Comparison of ENCODE assay signal across 7 mouse cellular contexts in genomic region chr2:59881404-59881803, GRCm38 (mm10). TPM values are rescaled to one million over a fixed set of nuclear protein-coding genes. Genes with fewer than 3 reads are reported as not detected.
DNase-seq lines count a peak whose midpoint lies in the region; ATAC-seq and TF ChIP-seq lines count a peak whose summit lies in the region.

No protein-coding gene starts in this region.

- H3K4me2 ChIP-seq in CH12.LX (ENCODE audit: insufficient read depth, low read depth, poor library complexity, severe bottlenecking) = peak overlapping the region; percentile 62
- peak overlapping the region; percentile 96 for H3K4me2 ChIP-seq in forebrain, embryonic 16.5 days (ENCODE audit: low read length)
- peak overlapping the region; percentile 84 for H3K4me2 ChIP-seq in liver, embryonic 14.5 days (ENCODE audit: low read depth)

- no peak for ATAC-seq in forebrain, embryonic 16.5 days
- ATAC-seq in liver, embryonic 14.5 days (ENCODE audit: insufficient read depth) = no peak

- no peak for TF ChIP-seq CTCF in CH12.LX (conservative IDR thresholded peaks at IDR 0.05 in 1 of 2, IDR thresholded peaks at IDR 0.05 in 1 of 2; ENCODE audit: low read depth in 2 of 2, low read length in 2 of 2)
- no peak for TF ChIP-seq CTCF in liver, embryonic 14.5 days (IDR thresholded peaks at IDR 0.05; ENCODE audit: low read depth)

- no peak for TF ChIP-seq POLR2A in CH12.LX (IDR thresholded peaks at IDR 0.05; ENCODE audit: low read depth, low read length)

- peak; percentile 73 for DNase-seq in 416B (ENCODE audit: low read depth)
- no peak for DNase-seq in CH12.LX (ENCODE audit: extremely low read depth)
- peak in 1 of 3 experiments; percentile 7 for DNase-seq in liver, embryonic 14.5 days (ENCODE audit: low read depth in 3 of 3, low spot score in 3 of 3)
- no peak for DNase-seq in spleen, postnatal 14 days (ENCODE audit: low spot score in 2 of 2)
- no peak for DNase-seq in gastrocnemius, adult 18-20 months (ENCODE audit: low spot score)
- no peak for DNase-seq in cerebellum, adult 11-12 months

- TF ChIP-seq EP300 in CH12.LX (IDR thresholded peaks at IDR 0.05; ENCODE audit: low read length) = no peak
- no peak for TF ChIP-seq EP300 in liver, embryonic 14.5 days (IDR thresholded peaks at IDR 0.05; ENCODE audit: low read depth)

- H3K9me3 ChIP-seq in CH12.LX (replicated peaks; ENCODE audit: low read length) = peaks cover 7% of the 10 kb centered on the region
- H3K9me3 ChIP-seq in forebrain, embryonic 16.5 days (ENCODE audit: control insufficient read depth, low read length) = peaks cover 4% of the 10 kb centered on the region
- no peaks in the 10 kb centered on the region for H3K9me3 ChIP-seq in liver, embryonic 14.5 days (ENCODE audit: control insufficient read depth, low read length)

- peak overlapping the region; percentile 65; the same call in 1 of the 2 replicates for H3K9ac ChIP-seq in CH12.LX (ENCODE audit: insufficient read depth, low read depth)
- no peak overlapping the region for H3K9ac ChIP-seq in forebrain, embryonic 16.5 days (replicated peaks; ENCODE audit: low read depth, low read length)
- peak overlapping the region; percentile 77; the same call in 1 of the 2 replicates for H3K9ac ChIP-seq in liver, embryonic 14.5 days (replicated peaks)

- WGBS in forebrain, embryonic 16.5 days = 80% methylated on average over 6 of the region's 6 CpGs
- 13% methylated on average over 6 of the region's 6 CpGs for WGBS in liver, embryonic 14.5 days (ENCODE audit: insufficient replicate concordance)

- H3K79me2 ChIP-seq in CH12.LX (replicated peaks; ENCODE audit: control insufficient read depth, extremely low read depth, insufficient read depth, poor library complexity, severe bottlenecking) = no peaks in the 10 kb centered on the region

- in situ Hi-C loops in CH12.LX (cut with MboI; ENCODE audit: low pct_ligation_motif_present, low pct_unique_long_range_greater_than_20kb, low sequenced_read_pairs) = no loop called here

- dilution Hi-C loops in CH12.LX (cut with MboI; ENCODE audit: extremely low pct_ligation_motif_present, extremely low pct_unique_long_range_greater_than_20kb, low sequenced_read_pairs) = no loop called here

- no peak for TF ChIP-seq RAD21 in CH12.LX (IDR thresholded peaks at IDR 0.05; ENCODE audit: low read depth, low read length)

- peaks cover 0 to 1% of the 10 kb centered on the region in 2 experiments for H3K36me3 ChIP-seq in CH12.LX (replicated peaks in 1 of 2; ENCODE audit: control insufficient read depth in 1 of 2, insufficient read depth in 1 of 2, low read length in 1 of 2)
- no peaks in the 10 kb centered on the region for H3K36me3 ChIP-seq in forebrain, embryonic 16.5 days (ENCODE audit: control insufficient read depth, insufficient read depth)
- no peaks in the 10 kb centered on the region for H3K36me3 ChIP-seq in liver, embryonic 14.5 days (replicated peaks; ENCODE audit: control insufficient read depth, insufficient read depth, low read depth)

- peaks cover 6 to 27% of the 10 kb centered on the region in 2 experiments for H3K4me1 ChIP-seq in CH12.LX (ENCODE audit: control insufficient read depth in 1 of 2, insufficient read depth in 2 of 2)
- peaks cover 8% of the 10 kb centered on the region; the same call in 1 of the 2 replicates for H3K4me1 ChIP-seq in forebrain, embryonic 16.5 days (replicated peaks; ENCODE audit: control insufficient read depth, insufficient read depth, low read length)
- peaks cover 11 to 14% of the 10 kb centered on the region in 2 experiments for H3K4me1 ChIP-seq in liver, embryonic 14.5 days (replicated peaks; ENCODE audit: control insufficient read depth in 2 of 2, insufficient read depth in 2 of 2, low read length in 1 of 2)

- peak overlapping the region in 1 of 3 experiments; percentile 57 for H3K4me3 ChIP-seq in CH12.LX (replicated peaks in 1 of 3; ENCODE audit: low read depth in 2 of 3, low read length in 2 of 3, poor library complexity in 1 of 3)
- H3K4me3 ChIP-seq in forebrain, embryonic 16.5 days (replicated peaks; ENCODE audit: low read length) = no peak overlapping the region
- H3K4me3 ChIP-seq in liver, embryonic 14.5 days (ENCODE audit: insufficient read depth in 1 of 2, low read depth in 2 of 2, low read length in 2 of 2) = peak overlapping the region; percentile 70 to 83; a peak in 3 of 4 replicates

- no peak overlapping the region for H3K27ac ChIP-seq in CH12.LX (ENCODE audit: insufficient read depth, low read depth)
- H3K27ac ChIP-seq in forebrain, embryonic 16.5 days (ENCODE audit: low read length) = no peak overlapping the region
- H3K27ac ChIP-seq in liver, embryonic 14.5 days = 0 out of 2 replicates have a peak overlapping the region, but pooled peaks have one; percentile 25

- no peaks in the 10 kb centered on the region for H3K27me3 ChIP-seq in CH12.LX (replicated peaks)
- H3K27me3 ChIP-seq in forebrain, embryonic 16.5 days (replicated peaks; ENCODE audit: control insufficient read depth, insufficient read depth, low read length) = no peaks in the 10 kb centered on the region
- H3K27me3 ChIP-seq in liver, embryonic 14.5 days (ENCODE audit: control insufficient read depth, insufficient read depth, low read length) = no peaks in the 10 kb centered on the region

TF ChIP-seq in CH12.LX, 34 proteins besides CTCF, POLR2A, EP300 and RAD21:
- no peak for TF ChIP-seq E2F4 (IDR thresholded peaks at IDR 0.05; ENCODE audit: insufficient replicate concordance, low read depth, low read length)
- no peak for TF ChIP-seq UBTF (IDR thresholded peaks at IDR 0.05; ENCODE audit: low read depth, low read length)
- no peak for TF ChIP-seq BHLHE40 (IDR thresholded peaks at IDR 0.05; ENCODE audit: low read depth, low read length)
- TF ChIP-seq ZMIZ1 (IDR thresholded peaks at IDR 0.05; ENCODE audit: low read depth, low read length) = no peak
TF ChIP-seq in CH12.LX: peak in this region for 0.

RNA-seq across cellular contexts. Expression of gene Wdsub1, which starts 1.0 kb away (rescaled TPM):
- 8.9 and 13.5 TPM in 2 replicates for total RNA-seq in CH12.LX (2012; rRNA removed)
- total RNA-seq in CH12.LX (2014; rRNA removed) = 7.9 and 12.9 TPM in 2 replicates
- 8.2 and 9.6 TPM in 2 replicates for polyA plus RNA-seq in CH12.LX (2012; ENCODE audit: insufficient read length, low read depth)
- polyA plus RNA-seq in forebrain, embryonic 16.5 days (2015; fragmentation: Nextera tagmentation; extraction: Ambion mirVana) = 8.9 and 14.0 TPM in 2 replicates
- 8.8 and 9.9 TPM in 2 replicates for polyA plus RNA-seq in liver, embryonic 14.5 days (2012; rRNA removed)
- 8.9 and 10.6 TPM in 2 replicates for polyA plus RNA-seq in liver, embryonic 14.5 days (2014; fragmentation: Nextera tagmentation; extraction: Ambion mirVana)
- 10 to 100 TPM in 1 of 2 experiments, 1 to 10 TPM in 1; 9.6 to 12.5 TPM for total RNA-seq in gastrocnemius, adult 18-20 months (2021)
